Mouse (Mus musculus): ENCODE data around the gene Dnajc16. TPM values are rescaled to one million over a fixed set of nuclear protein-coding genes. Genes with fewer than 3 reads are reported as not detected.
"Not testable (repeated sequence)": the region's sequence is repeated elsewhere in the genome, so short reads cannot be mapped to it uniquely, and the experiment has no call there.

Dnajc16 gene
- polyA plus RNA-seq, 1 experiment = 11.4 TPM

DNA sequence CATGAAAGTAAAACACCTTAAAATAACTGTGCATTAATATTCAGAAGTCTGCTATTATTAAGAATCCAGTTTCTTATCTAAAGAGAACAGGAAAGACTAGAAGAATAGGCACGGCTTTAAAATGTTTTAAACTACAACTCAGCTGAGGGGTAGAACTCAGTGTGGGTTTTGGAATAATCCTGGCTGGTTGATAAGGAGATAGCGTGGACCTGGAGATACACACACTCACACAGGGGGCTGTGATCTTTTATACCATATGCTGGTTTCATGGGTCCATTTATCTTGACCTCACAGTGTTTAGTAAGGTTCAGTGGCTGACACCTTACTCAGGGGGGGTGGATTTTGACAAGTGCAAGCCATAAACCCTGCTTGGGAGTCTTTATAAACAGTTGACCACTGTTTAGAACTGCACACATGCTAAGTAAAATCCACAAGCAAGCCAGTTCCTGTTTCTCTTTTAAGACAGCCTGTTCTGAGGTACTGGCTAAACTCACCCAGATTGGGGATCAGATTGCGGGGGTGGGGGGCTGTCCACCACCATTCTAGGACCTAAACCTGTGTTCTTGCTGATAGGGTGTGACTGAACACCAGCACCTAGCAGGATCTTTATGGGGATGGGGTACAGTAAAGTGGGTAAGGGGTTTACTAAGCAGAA lies 1.0 kb downstream of the Dnajc16 start:
- H3K4me1 ChIP-seq (ENCODE audit: control insufficient read depth, insufficient read depth, low read length) = peaks cover 13% of the 10 kb centered on the region
- peak overlapping the region; percentile 75 for H3K4me3 ChIP-seq (ENCODE audit: insufficient read depth, low read length)
- TF ChIP-seq CTCF (IDR thresholded peaks at IDR 0.05; ENCODE audit: low read depth, low read length) (no peak), POLR2A (IDR thresholded peaks at IDR 0.05; ENCODE audit: borderline replicate concordance, low read depth, low read length) (no peak)
- H3K27ac ChIP-seq (ENCODE audit: insufficient read depth, low read depth, low read length) = peak overlapping the region; percentile 78

- TF ChIP-seq POLR2A (IDR thresholded peaks at IDR 0.05; ENCODE audit: borderline replicate concordance, low read depth, low read length) (no peak), CTCF (IDR thresholded peaks at IDR 0.05; ENCODE audit: low read depth, low read length) (no peak)
- Histone ChIP-seq H3K27ac (ENCODE audit: insufficient read depth, low read depth, low read length) (no peak overlapping the region), H3K4me3 (ENCODE audit: insufficient read depth, low read length) (no peak overlapping the region), H3K4me1 (ENCODE audit: control insufficient read depth, insufficient read depth, low read length) (peaks cover 10% of the 10 kb centered on the region)
These were observed 3.3 kb downstream of the Dnajc16 start for GRCm38 (mm10) chr4:141787462-141787861.

- Histone ChIP-seq H3K27ac (ENCODE audit: insufficient read depth, low read depth, low read length) (no peak overlapping the region), H3K4me1 (ENCODE audit: control insufficient read depth, insufficient read depth, low read length) (peaks cover 6% of the 10 kb centered on the region), H3K4me3 (ENCODE audit: insufficient read depth, low read length) (no peak overlapping the region)
- no peak for TF ChIP-seq POLR2A (IDR thresholded peaks at IDR 0.05; ENCODE audit: borderline replicate concordance, low read depth, low read length)
- TF ChIP-seq CTCF (IDR thresholded peaks at IDR 0.05; ENCODE audit: low read depth, low read length) = no peak
These were observed 3.7 kb downstream of the Dnajc16 start for GRCm38 (mm10) chr4:141787046-141787445.

GRCm38 (mm10) chr4:141786141-141786540 lies 4.6 kb downstream of the Dnajc16 start:
- Histone ChIP-seq H3K4me1 (ENCODE audit: control insufficient read depth, insufficient read depth, low read length) (peaks cover 6% of the 10 kb centered on the region), H3K27ac (ENCODE audit: insufficient read depth, low read depth, low read length) (no peak overlapping the region), H3K4me3 (ENCODE audit: insufficient read depth, low read length) (no peak overlapping the region)
- TF ChIP-seq CTCF (IDR thresholded peaks at IDR 0.05; ENCODE audit: low read depth, low read length) (no peak), POLR2A (IDR thresholded peaks at IDR 0.05; ENCODE audit: borderline replicate concordance, low read depth, low read length) (no peak)

DNA sequence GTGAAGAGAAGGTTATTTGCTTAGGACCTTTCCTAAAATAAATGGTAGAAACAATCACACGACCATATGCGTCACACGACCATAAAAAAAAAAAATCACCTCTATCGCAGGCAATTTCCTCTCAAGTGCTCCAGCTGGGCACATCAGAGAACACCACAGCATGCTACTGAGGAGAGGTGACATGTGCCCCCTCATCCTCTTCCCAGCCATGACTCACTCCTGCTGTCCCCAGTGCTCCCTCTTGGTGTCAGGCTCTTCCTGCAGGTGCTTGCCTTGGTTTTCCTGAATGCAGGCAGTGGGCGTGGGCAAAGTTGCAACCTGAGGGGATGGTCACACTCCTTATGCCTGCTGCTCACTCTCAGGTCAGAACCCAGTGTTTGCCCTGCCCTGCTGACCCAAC lies 5.9 kb downstream of the Dnajc16 start:
- Histone ChIP-seq H3K4me3 (ENCODE audit: insufficient read depth, low read length) (no peak overlapping the region), H3K27ac (ENCODE audit: insufficient read depth, low read depth, low read length) (no peak overlapping the region), H3K4me1 (ENCODE audit: control insufficient read depth, insufficient read depth, low read length) (peaks cover 11% of the 10 kb centered on the region)
- TF ChIP-seq CTCF (IDR thresholded peaks at IDR 0.05; ENCODE audit: low read depth, low read length) (no peak), POLR2A (IDR thresholded peaks at IDR 0.05; ENCODE audit: borderline replicate concordance, low read depth, low read length) (no peak)

GRCm38 (mm10) chr4:141781201-141781985 lies 9.3 kb downstream of the Dnajc16 start:
- no peak overlapping the region for H3K4me3 ChIP-seq (ENCODE audit: insufficient read depth, low read length)
- TF ChIP-seq CTCF (IDR thresholded peaks at IDR 0.05; ENCODE audit: low read depth, low read length) (no peak), POLR2A (IDR thresholded peaks at IDR 0.05; ENCODE audit: borderline replicate concordance, low read depth, low read length) (no peak)

GRCm38 (mm10) chr4:141779828-141780227 lies 10.9 kb downstream of the Dnajc16 start:
- Histone ChIP-seq H3K4me1 (ENCODE audit: control insufficient read depth, insufficient read depth, low read length) (peaks cover 16% of the 10 kb centered on the region), H3K27ac (ENCODE audit: insufficient read depth, low read depth, low read length) (no peak overlapping the region), H3K4me3 (ENCODE audit: insufficient read depth, low read length) (no peak overlapping the region)
- TF ChIP-seq CTCF (IDR thresholded peaks at IDR 0.05; ENCODE audit: low read depth, low read length) (no peak), POLR2A (IDR thresholded peaks at IDR 0.05; ENCODE audit: borderline replicate concordance, low read depth, low read length) (no peak)

More at GRCm38 (mm10) chr4:141781201-141781985, 9.3 kb downstream of the Dnajc16 start:
- Histone ChIP-seq H3K27ac (ENCODE audit: insufficient read depth, low read depth, low read length) (no peak overlapping the region), H3K4me1 (ENCODE audit: control insufficient read depth, insufficient read depth, low read length) (peaks cover 16% of the 10 kb centered on the region)

GRCm38 (mm10) chr4:141773019-141773418 lies 17.7 kb downstream of the Dnajc16 start:
- H3K4me1 ChIP-seq (ENCODE audit: control insufficient read depth, insufficient read depth, low read length); H3K27ac ChIP-seq (ENCODE audit: insufficient read depth, low read depth, low read length): not testable (repeated sequence)

DNA sequence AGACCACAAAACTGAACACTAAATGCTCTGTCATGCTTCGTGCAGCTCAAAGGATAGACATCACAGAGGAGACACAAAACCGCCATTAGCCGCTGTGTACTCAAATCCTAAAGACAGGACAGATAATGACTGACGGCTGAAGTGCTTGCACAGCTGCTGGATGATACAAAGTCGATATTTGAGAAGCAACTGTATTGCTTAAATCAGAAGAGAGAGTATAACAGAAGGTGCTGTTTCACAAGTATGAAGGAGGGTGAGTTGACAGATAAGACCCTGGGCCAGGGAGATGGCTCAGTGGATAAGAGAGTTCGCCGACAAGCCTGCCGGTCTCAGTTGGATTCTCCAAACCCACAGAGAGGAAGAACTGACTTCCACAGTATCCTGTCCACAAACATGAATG lies 18.9 kb downstream of the Dnajc16 start:
- TF ChIP-seq POLR2A (IDR thresholded peaks at IDR 0.05; ENCODE audit: borderline replicate concordance, low read depth, low read length) (no peak), CTCF (IDR thresholded peaks at IDR 0.05; ENCODE audit: low read depth, low read length) (no peak)
- Histone ChIP-seq H3K4me1 (ENCODE audit: control insufficient read depth, insufficient read depth, low read length) (peaks cover 16% of the 10 kb centered on the region), H3K27ac (ENCODE audit: insufficient read depth, low read depth, low read length) (no peak overlapping the region), H3K4me3 (ENCODE audit: insufficient read depth, low read length) (no peak overlapping the region)

More at GRCm38 (mm10) chr4:141773019-141773418, 17.7 kb downstream of the Dnajc16 start:
- H3K4me3 ChIP-seq (ENCODE audit: insufficient read depth, low read length) = not testable (repeated sequence)

DNA sequence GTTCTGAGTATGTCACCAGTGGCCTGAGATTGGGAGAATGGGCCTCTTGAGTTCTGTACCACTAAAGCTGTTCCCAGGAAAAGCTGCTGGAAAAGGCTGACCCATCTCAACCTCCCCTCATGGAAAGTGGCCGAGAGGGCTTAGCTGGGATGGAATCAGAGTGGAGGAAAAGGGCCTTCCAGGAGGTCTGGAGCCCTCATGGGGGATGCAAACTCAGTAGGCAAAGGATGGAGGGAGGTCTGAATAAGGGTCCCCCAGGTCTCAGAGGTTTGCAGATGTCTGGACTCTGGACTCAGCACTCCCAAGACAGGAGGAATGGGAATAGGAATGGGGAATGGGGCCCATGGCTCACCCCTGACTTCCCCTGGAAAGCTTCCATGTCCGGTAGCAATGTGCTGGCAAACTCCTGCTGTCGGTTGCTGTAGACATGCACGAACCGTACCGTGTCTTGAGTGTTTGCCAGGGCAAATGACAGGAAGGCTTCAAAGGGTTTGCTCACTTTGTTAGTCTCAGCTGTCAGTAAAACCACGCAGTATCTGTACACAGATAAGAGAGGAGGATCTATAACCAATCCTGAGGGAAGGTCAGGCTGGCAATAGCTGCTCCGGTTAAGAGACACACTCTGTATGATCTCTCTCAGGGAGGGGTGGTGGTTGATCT lies 21.1 kb downstream of the Dnajc16 start:
- TF ChIP-seq POLR2A (IDR thresholded peaks at IDR 0.05; ENCODE audit: borderline replicate concordance, low read depth, low read length) = no peak
- no peak for TF ChIP-seq CTCF (IDR thresholded peaks at IDR 0.05; ENCODE audit: low read depth, low read length)
- no peak overlapping the region for H3K27ac ChIP-seq (ENCODE audit: insufficient read depth, low read depth, low read length)
- no peak overlapping the region for H3K4me3 ChIP-seq (ENCODE audit: insufficient read depth, low read length)
- H3K4me1 ChIP-seq (ENCODE audit: control insufficient read depth, insufficient read depth, low read length) = peaks cover 28% of the 10 kb centered on the region
